Mouse (Mus musculus) embryonic facial prominence, embryonic 11.5 days (tissue): Measurements from ENCODE around the gene Tsc22d1. TPM values are rescaled to one million over a fixed set of nuclear protein-coding genes. Genes with fewer than 3 reads are reported as not detected.

Source experiments
- ATAC-seq: fragments of 200-750 bp; cut with Nextera tagmentation; replicated peaks from 2 replicates; pipeline ENCODE4 v1.8.0; 2017; ENCODE audit warnings: low read depth; ENCODE audit not compliant: insufficient number of reproducible peaks, low FRiP score, low TSS enrichment
- DNase-seq: peaks from one replicate; pipeline ENCODE4 v3.0.0-alpha.2; 2015; ENCODE audit warnings: low spot score
- H3K27ac ChIP-seq: fragments of 300-500 bp; sonication (generic); replicated peaks from 2 replicates; pipeline ENCODE4 v1.5.1; 2014; ENCODE audit warnings: mild to moderate bottlenecking, low read depth, low read length, control low read depth
- H3K27me3 ChIP-seq: fragments of 300-500 bp; sonication (generic); 2 replicates; pipeline ENCODE4 v1.6.1; 2014; ENCODE audit warnings: mild to moderate bottlenecking, low read length, moderate library complexity, mixed read lengths; ENCODE audit not compliant: control insufficient read depth, insufficient read depth
- H3K36me3 ChIP-seq: fragments of 300-500 bp; sonication (generic); replicated peaks from 2 replicates; pipeline ENCODE4 v1.6.1; 2014; ENCODE audit warnings: low read depth, mild to moderate bottlenecking, low read length, moderate library complexity, mixed read lengths; ENCODE audit not compliant: control insufficient read depth, insufficient read depth
- H3K4me1 ChIP-seq: fragments of 300-500 bp; sonication (generic); 2 replicates; pipeline ENCODE4 v1.6.1; 2014; ENCODE audit warnings: low read length, mixed read lengths; ENCODE audit not compliant: control insufficient read depth, insufficient read depth
- H3K4me2 ChIP-seq: fragments of 300-500 bp; sonication (generic); 2 replicates; pipeline ENCODE4 v1.6.1; 2014; ENCODE audit warnings: low read depth, mild to moderate bottlenecking, control low read depth, low read length, moderate library complexity
- H3K4me3 ChIP-seq: fragments of 300-500 bp; sonication (generic); 2 replicates; pipeline ENCODE4 v1.5.1; 2014; ENCODE audit warnings: low read depth, low read length, control low read depth
- H3K9ac ChIP-seq: fragments of 300-500 bp; sonication (generic); replicated peaks from 2 replicates; pipeline ENCODE4 v1.6.1; 2014; ENCODE audit warnings: mild to moderate bottlenecking, control low read depth, low read length
- H3K9me3 ChIP-seq: fragments of 300-500 bp; sonication (generic); replicated peaks from 2 replicates; pipeline ENCODE4 v1.6.1; 2016; ENCODE audit warnings: mild to moderate bottlenecking, low read length, inconsistent platforms, mixed read lengths; ENCODE audit not compliant: control insufficient read depth
- WGBS: fragments of 180-500 bp; shearing (Covaris S2); extraction: QIAGEN DNeasy Blood & Tissue Kit; methylation state at CpG from one replicate; pipeline ENCODE4 v1.1.7; 2014; 5-methylcytosine and 5-hydroxymethylcytosine counted together
- polyA plus RNA-seq: library from polyadenylated mRNA; unstranded; fragments of >200 nt; fragmentation: Nextera tagmentation; extraction: Ambion mirVana; gene quantifications from 2 replicates; pipeline ENCODE4 v1.2.1, GENCODE M21; 2014

The Tsc22d1 gene
- polyA plus RNA-seq, 1 experiment from 2014 or later: 559 TPM

- Histone ChIP-seq H3K36me3 (no peaks in the 10 kb centered on the region), H3K4me1 (peaks cover 10% of the 10 kb centered on the region), H3K4me2 (no peak overlapping the region), H3K4me3 (no peak overlapping the region), H3K9ac (no peak overlapping the region; the same call in 1 of the 2 replicates), H3K27me3 (no peaks in the 10 kb centered on the region), H3K9me3 (no peaks in the 10 kb centered on the region), H3K27ac (peak overlapping the region; percentile 48; the same call in 1 of the 2 replicates)
- ATAC-seq (no peak), DNase-seq (no peak)
- WGBS: 49% methylated on average over 9 of the region's 9 CpGs
Measured at GRCm38 (mm10) chr14:76527758-76528313, 113.1 kb downstream of the Tsc22d1 start.

- H3K27ac ChIP-seq: peak overlapping the region; percentile 48
- no peak overlapping the region for H3K9ac ChIP-seq
- 12% methylated on average over 5 of the region's 5 CpGs for WGBS
- ATAC-seq (peak; percentile 21; the same call in 1 of the 2 replicates), DNase-seq (peak; percentile 71)
- no peak overlapping the region for H3K4me3 ChIP-seq
- no peaks in the 10 kb centered on the region for H3K27me3 ChIP-seq
- H3K36me3 ChIP-seq: no peaks in the 10 kb centered on the region
- no peak overlapping the region for H3K4me2 ChIP-seq
- peaks cover 13% of the 10 kb centered on the region for H3K4me1 ChIP-seq
- no peaks in the 10 kb centered on the region for H3K9me3 ChIP-seq
Measured at GRCm38 (mm10) chr14:76528641-76529040, 113.9 kb downstream of the Tsc22d1 start.

- 93% methylated on average over 7 of the region's 7 CpGs for WGBS
- no peak overlapping the region for H3K27ac ChIP-seq
- no peaks in the 10 kb centered on the region for H3K36me3 ChIP-seq
- H3K27me3 ChIP-seq: no peaks in the 10 kb centered on the region
- no peak overlapping the region for H3K9ac ChIP-seq
- H3K4me1 ChIP-seq: peaks cover 13% of the 10 kb centered on the region
- no peaks in the 10 kb centered on the region for H3K9me3 ChIP-seq
- DNase-seq: no peak
- H3K4me2 ChIP-seq: no peak overlapping the region
- no peak for ATAC-seq
- no peak overlapping the region for H3K4me3 ChIP-seq
Measured at GRCm38 (mm10) chr14:76531027-76531660, 116.4 kb downstream of the Tsc22d1 start.

- ATAC-seq (peak; percentile 75; the same call in 1 of the 2 replicates), DNase-seq (peak; percentile 74)
- Histone ChIP-seq H3K4me2 (peak overlapping the region; percentile 42), H3K4me3 (peak overlapping the region; percentile 14; the same call in 1 of the 2 replicates), H3K9ac (peak overlapping the region; percentile 50), H3K4me1 (peaks cover 16% of the 10 kb centered on the region), H3K27ac (peak overlapping the region; percentile 76), H3K36me3 (no peaks in the 10 kb centered on the region), H3K9me3 (no peaks in the 10 kb centered on the region), H3K27me3 (no peaks in the 10 kb centered on the region)
- 28% methylated on average over 20 of the region's 20 CpGs for WGBS
Measured at GRCm38 (mm10) chr14:76532257-76533169, 117.8 kb downstream of the Tsc22d1 start.

GRCm38 (mm10) chr14:76533170-76533815, 118.5 kb downstream of the Tsc22d1 start:
- H3K9me3 ChIP-seq: no peaks in the 10 kb centered on the region
- peak overlapping the region; percentile 76 for H3K27ac ChIP-seq
- no peaks in the 10 kb centered on the region for H3K36me3 ChIP-seq
- H3K9ac ChIP-seq: peak overlapping the region; percentile 50
- peak overlapping the region; percentile 14; the same call in 1 of the 2 replicates for H3K4me3 ChIP-seq
- peak; percentile 67 for ATAC-seq
- peaks cover 13% of the 10 kb centered on the region for H3K4me1 ChIP-seq
- WGBS: 7% methylated on average over 10 of the region's 10 CpGs
- peak; percentile 63 for DNase-seq
- no peaks in the 10 kb centered on the region for H3K27me3 ChIP-seq
- peak overlapping the region; percentile 42 for H3K4me2 ChIP-seq

- Histone ChIP-seq H3K36me3 (no peaks in the 10 kb centered on the region), H3K4me1 (peaks cover 6% of the 10 kb centered on the region), H3K27me3 (no peaks in the 10 kb centered on the region), H3K9me3 (no peaks in the 10 kb centered on the region), H3K4me3 (no peak overlapping the region), H3K4me2 (no peak overlapping the region), H3K9ac (no peak overlapping the region), H3K27ac (no peak overlapping the region)
- ATAC-seq (no peak), DNase-seq (no peak)
- WGBS: 86% methylated on average over 1 of the region's 1 CpGs
Measured at GRCm38 (mm10) chr14:76535096-76535495, 120.3 kb downstream of the Tsc22d1 start.

- Histone ChIP-seq H3K9me3 (no peaks in the 10 kb centered on the region), H3K4me3 (no peak overlapping the region), H3K27me3 (no peaks in the 10 kb centered on the region), H3K4me1 (peaks cover 6% of the 10 kb centered on the region), H3K4me2 (no peak overlapping the region), H3K36me3 (no peaks in the 10 kb centered on the region), H3K27ac (peak overlapping the region; percentile 22; the same call in 1 of the 2 replicates), H3K9ac (no peak overlapping the region)
- ATAC-seq (no peak), DNase-seq (peak; percentile 56)
- WGBS: 18% methylated on average over 6 of the region's 6 CpGs
Measured at GRCm38 (mm10) chr14:76536921-76537320, 122.2 kb downstream of the Tsc22d1 start.
